Mouse (Mus musculus): Measurements from ENCODE around the gene Prmt9.

The Prmt9 gene

GRCm38 (mm10) chr8:77549121-77549706 lies at the start of gene Prmt9:
Prmt9 (plus strand) TSS chr8:77549397.
- DNase-seq (ENCODE audit: low spot score): peak; percentile 96

DNA sequence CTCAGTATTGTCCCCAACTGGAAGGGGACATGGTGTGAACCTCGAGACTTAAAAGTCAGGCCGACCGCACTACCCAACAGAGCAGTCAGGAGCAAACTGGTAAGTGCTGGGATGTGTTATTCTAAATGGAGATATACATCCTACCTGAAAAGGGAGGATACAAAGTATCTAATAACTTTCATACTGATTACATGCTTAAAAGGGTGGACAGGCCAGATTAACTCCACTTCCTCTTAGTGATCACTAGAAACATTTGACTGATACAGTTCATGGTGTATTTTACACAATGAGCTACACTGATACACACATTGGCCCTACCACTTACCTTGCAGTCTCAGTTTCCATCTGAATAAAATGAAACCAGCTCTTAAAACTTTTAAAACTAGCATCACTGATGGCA lies 48.9 kb upstream of the Prmt9 start:
- DNase-seq (ENCODE audit: low spot score): no peak

DNA sequence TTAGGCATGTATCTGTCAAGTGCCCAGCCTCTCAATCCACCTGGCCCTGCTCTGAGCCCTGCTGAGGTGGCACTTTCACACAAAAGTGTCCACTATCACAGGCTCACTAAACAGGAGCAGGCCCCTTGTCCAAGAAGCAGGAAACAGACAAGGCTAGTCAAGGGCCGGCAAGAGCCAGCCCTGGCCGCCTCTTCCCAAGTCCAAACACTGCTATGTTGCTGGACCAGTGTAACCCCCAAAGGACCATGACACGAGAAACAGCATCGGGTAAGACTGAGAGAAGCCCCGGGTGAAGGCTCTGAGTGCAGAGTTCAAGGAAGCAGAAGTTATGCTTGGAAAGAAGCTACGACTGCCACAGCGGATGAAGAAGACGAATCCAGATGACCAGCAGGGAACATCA lies 48.1 kb upstream of the Prmt9 start:
- DNase-seq (ENCODE audit: low spot score): no peak

- DNase-seq (ENCODE audit: low spot score): no peak
These were observed 46.6 kb upstream of the Prmt9 start for GRCm38 (mm10) chr8:77502547-77502946.

GRCm38 (mm10) chr8:77506539-77506938 lies 42.7 kb upstream of the Prmt9 start:
- DNase-seq (ENCODE audit: low spot score): no peak

DNA sequence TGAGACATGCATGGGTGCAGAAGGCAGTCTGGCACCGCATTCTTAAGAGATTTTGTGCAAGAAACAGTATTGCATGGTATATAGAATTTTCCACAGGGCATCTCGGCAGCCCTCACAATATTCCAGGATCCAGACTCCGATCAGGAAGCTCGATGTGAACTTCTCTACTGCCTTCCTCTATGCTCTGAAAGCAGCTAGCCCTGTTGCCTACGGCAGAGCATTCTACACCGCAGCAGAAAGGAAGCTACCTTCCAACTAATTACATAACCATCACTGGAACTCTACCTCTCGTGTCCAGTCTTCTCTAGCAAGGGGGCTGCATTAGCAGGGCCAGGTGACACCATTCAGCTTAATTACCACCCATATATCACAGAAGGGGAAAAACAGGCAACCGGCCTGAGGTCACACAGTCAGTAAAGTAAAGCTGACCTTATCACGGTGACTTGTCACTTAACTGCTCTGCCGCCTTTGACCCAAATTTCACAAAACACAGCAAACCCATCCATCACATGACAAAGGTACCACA lies 41.6 kb upstream of the Prmt9 start:
- DNase-seq (ENCODE audit: low spot score): no peak

DNA sequence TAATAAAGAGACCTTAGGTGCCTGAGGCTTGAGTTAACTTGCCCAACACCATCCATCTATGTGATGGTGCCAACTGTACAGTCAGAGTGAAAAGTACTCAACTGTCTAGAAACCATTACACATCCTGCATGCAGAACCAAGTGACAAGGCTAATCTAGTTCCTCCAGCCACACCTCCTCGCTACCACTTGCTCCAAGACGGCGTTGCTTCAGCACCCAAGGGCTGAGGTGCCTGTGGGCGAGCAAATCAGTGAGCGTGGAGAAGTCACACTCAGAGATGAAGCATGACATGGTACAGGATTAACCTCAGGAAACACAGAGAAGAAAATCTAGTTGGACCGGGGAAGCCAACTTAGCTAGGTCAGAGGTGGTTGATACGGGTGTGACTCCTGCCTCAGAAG lies 40.2 kb upstream of the Prmt9 start:
- DNase-seq (ENCODE audit: low spot score): no peak

- DNase-seq (ENCODE audit: low spot score): no peak
These were observed 38.8 kb upstream of the Prmt9 start for GRCm38 (mm10) chr8:77510426-77510825.

DNA sequence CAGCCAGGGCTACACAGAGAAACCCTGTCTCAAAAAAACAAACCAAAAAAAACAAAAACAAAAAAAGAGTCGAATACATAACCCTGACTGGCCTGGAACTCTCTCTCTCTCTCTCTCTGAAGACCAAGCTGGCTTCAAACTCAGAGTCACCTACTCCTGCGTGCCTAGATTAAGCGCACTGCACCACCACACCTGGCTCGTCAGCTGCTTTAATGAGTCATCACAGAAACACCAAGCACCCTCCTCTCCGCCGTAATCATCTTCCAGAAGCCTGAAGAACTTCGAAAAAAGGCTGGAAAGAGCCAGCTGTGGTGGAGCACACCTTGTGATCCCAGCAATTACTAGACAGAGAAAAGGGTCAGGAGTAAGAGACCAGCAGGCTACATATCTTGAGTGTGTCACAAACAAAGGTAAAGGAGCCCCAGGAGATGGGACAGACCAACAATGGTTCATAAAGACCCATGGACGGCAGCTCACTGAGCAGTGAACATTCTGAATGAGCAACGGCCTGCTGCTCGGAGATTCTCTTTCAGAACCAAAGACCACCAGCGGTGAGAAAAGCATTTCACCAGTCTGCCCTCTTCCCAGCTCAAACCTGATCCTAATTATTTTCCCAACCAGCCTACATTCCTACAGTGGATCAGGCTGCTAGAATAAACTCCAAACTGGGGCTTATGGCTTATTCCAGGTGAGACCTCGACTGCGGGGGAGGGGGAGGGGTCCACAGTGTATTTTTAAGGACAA lies 37.3 kb upstream of the Prmt9 start:
- peak; percentile 61 for DNase-seq (ENCODE audit: low spot score)

GRCm38 (mm10) chr8:77515201-77515600 lies 34.0 kb upstream of the Prmt9 start:
- no peak for DNase-seq (ENCODE audit: low spot score)

- DNase-seq (ENCODE audit: low spot score): no peak
These were observed 33.4 kb upstream of the Prmt9 start for GRCm38 (mm10) chr8:77515786-77516185.

- DNase-seq (ENCODE audit: low spot score): peak; percentile 54
These were observed 32.4 kb upstream of the Prmt9 start for GRCm38 (mm10) chr8:77516845-77517244.

DNA sequence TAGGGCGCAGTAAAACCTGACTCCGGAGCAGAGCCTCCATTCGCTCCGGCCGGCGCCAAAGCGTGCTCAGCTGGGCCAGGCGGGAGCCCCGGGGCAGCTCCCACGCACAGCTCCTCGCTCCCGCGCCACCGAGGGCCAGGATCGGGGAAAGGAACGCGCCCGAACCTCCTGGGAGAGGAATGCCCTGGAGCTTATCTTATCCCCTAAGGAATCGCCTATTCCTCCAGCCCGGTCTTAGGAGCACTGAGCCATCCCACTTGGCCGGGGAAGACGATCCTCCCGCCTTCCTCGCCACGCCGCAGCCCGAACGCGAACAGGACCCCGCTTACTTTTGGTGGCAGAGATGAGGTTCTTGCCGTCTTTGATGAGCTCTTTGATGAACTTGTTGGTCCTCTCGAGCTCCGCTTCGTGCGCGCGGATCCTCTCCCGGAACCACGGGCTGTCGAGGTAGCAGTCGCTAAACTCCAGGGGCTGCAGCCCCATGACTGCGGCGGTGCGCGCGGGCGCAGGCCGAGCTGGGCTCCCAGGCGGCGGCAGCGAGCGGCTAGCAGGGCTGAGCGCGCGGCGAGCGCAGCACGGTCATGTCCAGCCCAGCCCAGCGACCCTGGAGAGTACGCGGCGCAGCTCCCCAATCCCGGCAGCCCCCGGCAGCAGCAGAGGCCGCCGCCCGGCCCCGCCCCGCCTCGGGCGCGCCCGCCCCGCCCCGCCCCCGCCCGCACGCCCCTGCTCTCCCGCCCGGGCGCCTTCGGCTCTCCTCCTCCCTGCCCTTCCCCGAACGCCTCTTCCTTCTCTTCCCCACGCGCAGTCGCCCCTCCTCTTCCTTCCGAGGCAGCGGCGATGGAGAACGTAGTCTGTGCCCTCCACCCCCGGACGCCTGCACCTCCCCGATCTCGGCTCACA lies 31.6 kb upstream of the Prmt9 start, which contains the start of gene Arhgap10:
Gene Arhgap10, minus strand, starts transcription at position 653 of the 900 bp plus-strand sequence.
- DNase-seq (ENCODE audit: low spot score): peak; percentile 91

GRCm38 (mm10) chr8:77518201-77519115 lies 30.7 kb upstream of the Prmt9 start:
- no peak for DNase-seq (ENCODE audit: low spot score)

DNA sequence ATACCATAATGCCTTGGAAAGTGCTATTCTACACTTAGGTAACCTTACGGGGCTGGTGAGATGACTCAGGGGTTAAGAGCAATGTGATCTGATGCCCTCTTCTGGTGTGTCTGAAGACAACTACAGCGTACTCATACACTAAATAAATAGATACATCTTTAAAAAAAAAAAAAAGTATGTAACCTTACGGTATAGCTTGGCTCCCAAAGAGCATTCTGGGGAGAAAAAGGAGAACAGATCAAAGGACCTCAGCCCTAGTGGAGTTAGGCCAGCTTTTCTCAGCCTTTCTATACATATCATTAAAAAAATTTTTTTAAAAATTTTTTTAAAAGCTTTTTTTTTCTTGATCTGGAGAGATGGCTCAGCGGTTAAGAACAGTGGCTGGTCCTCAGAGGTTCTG lies 28.6 kb upstream of the Prmt9 start:
- no peak for DNase-seq (ENCODE audit: low spot score)

DNA sequence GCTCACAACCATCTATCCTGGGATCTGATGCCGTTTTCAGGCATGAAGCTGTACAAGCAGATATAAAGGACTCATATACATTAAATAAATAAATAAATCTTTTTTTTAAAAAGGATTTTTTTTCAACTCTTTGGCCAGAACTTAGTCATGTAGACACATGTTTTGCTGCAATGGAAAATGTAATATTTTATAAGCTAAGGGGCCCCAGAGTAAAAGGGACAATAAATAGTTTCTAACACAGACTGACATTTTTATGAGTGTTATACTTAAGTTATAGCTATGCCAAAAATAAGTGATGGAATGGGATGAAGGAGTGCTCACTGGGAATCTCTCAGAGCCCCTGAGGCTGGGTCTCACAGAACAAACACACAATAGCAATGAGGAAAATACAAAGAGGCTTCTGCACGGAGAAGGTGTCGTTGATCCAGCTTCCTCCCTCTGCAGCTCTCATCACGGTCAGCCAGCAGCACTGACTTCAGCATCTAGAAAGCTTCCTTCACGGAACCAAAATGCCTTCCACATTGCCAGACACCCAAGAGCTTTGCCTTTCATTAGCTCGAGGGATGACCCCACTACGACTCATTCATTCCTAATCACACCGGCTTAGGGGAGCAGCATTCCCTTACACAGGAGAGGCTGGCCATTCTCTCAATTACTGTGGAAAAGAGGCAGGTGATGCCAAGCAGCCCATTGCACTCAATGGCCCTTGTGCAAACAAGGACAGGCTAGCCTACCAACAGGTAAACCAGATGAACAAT lies 28.0 kb upstream of the Prmt9 start:
- no peak for DNase-seq (ENCODE audit: low spot score)

- DNase-seq (ENCODE audit: low spot score): no peak
These were observed 26.2 kb upstream of the Prmt9 start for GRCm38 (mm10) chr8:77522984-77523383.

- no peak for DNase-seq (ENCODE audit: low spot score)
These were observed 25.1 kb upstream of the Prmt9 start for GRCm38 (mm10) chr8:77524018-77524615.

GRCm38 (mm10) chr8:77524906-77525305 lies 24.3 kb upstream of the Prmt9 start:
- DNase-seq (ENCODE audit: low spot score): no peak

DNA sequence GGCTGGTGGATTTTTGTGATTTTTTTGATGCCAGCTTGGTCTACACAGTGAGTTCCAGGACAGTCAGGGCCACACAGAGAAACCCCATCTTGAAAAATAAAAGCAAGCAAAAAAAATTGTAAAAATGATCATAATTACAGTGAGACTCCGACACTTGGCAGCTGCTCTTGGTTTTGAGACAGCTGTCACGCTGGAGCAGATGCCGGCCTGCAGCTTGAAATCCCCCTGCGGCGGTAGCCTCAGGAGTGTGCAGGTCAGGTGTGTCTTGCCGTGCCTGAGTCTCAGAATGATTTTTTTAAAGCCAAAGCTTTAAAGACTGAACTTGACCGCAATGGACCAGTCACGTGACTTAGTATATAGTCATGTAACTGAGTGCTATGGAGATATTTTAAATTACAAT lies 23.1 kb upstream of the Prmt9 start:
- DNase-seq (ENCODE audit: low spot score): no peak
